Comparison of ENCODE assay signal across 17 mouse cellular contexts in the genomic region with DNA sequence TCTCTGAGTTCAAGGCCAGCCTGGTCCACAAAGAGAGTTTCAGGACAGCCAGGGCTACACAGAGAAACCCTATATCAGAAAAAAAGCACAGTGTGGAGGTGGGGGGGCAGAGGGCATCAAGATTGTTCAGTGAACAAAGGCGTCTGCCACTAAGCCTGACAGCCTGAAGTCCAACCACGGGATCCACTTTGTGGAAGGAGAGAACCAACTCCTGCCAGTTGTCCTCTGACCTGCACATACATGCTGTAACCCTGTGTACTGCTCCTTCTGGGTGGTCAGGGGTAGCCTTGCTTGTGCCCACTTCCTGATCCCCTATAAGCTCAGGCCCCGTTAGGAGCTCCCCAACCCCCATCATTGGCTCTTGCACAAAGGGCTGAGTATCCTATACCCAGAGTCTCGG. TPM values are rescaled to one million over a fixed set of nuclear protein-coding genes. Genes with fewer than 3 reads are reported as not detected.
DNase-seq lines count a peak whose midpoint lies in the region; ATAC-seq and TF ChIP-seq lines count a peak whose summit lies in the region.
"Had no signal": no experiment of that assay in that cellular context is flagged by ENCODE, and none has a peak within 500 bp of the region (broad histone marks: within the 10 kb centered on the region; RNA-seq: fewer than 3 reads in every experiment).

No protein-coding gene starts in this region.

- no peak for ATAC-seq in kidney, postnatal 0 days (replicated peaks; ENCODE audit: low FRiP score, low read depth)
- ATAC-seq in intestine, embryonic 15.5 days: no peak
- ATAC-seq: forebrain, embryonic 16.5 days had no signal

- WGBS in heart, embryonic 10.5 days: 48% methylated on average over 4 of the region's 4 CpGs
- WGBS in kidney, postnatal 0 days: 55% methylated on average over 4 of the region's 4 CpGs
- WGBS in embryonic facial prominence, embryonic 10.5 days: 34% methylated on average over 4 of the region's 4 CpGs
- WGBS in intestine, embryonic 15.5 days: 64% methylated on average over 4 of the region's 4 CpGs

- DNase-seq in heart, adult 11 months: peak; percentile 73
- no peak for DNase-seq in heart, embryonic 10.5 days (ENCODE audit: low spot score)
- no peak for DNase-seq in kidney, postnatal 0 days (ENCODE audit: low spot score)
- DNase-seq in kidney, postnatal 10 days: no peak
- DNase-seq in embryonic facial prominence, embryonic 10.5 days (ENCODE audit: low spot score): no peak
- DNase-seq in layer of hippocampus, adult 8-10 months (ENCODE audit: low spot score in 2 of 2): no peak
- DNase-seq in adrenal gland, adult 2 months: no peak
- DNase-seq: cerebellum, adult 18-20 months; cerebellum, postnatal 25 days; gastrocnemius, postnatal 25 days; liver; lung, postnatal 10 days; midbrain, embryonic 14.5 days; right cerebral cortex, adult 18-20 months; thymus, postnatal 14 days had no signal

- H3K36me3 ChIP-seq in heart, embryonic 10.5 days: no peaks in the 10 kb centered on the region
- no peaks in the 10 kb centered on the region for H3K36me3 ChIP-seq in kidney, postnatal 0 days (ENCODE audit: insufficient read depth, low read length)
- H3K36me3 ChIP-seq in embryonic facial prominence, embryonic 10.5 days (replicated peaks): no peaks in the 10 kb centered on the region
- no peaks in the 10 kb centered on the region for H3K36me3 ChIP-seq in intestine, embryonic 15.5 days

- TF ChIP-seq CTCF in kidney, postnatal 0 days (IDR thresholded peaks at IDR 0.05; ENCODE audit: low read depth): no peak

- H3K27ac ChIP-seq in heart, embryonic 10.5 days: no peak overlapping the region; the same call in 1 of the 2 replicates
- 0 out of 2 replicates have a peak overlapping the region, but pooled peaks have one; percentile 0 for H3K27ac ChIP-seq in kidney, postnatal 0 days
- H3K27ac ChIP-seq in embryonic facial prominence, embryonic 10.5 days (replicated peaks): peak overlapping the region; percentile 75
- no peak overlapping the region for H3K27ac ChIP-seq in intestine, embryonic 15.5 days

- H3K4me1 ChIP-seq in heart, embryonic 10.5 days: peaks cover 49% of the 10 kb centered on the region
- peaks cover 38% of the 10 kb centered on the region for H3K4me1 ChIP-seq in kidney, postnatal 0 days (replicated peaks; ENCODE audit: insufficient read depth, low read length)
- peaks cover 75% of the 10 kb centered on the region for H3K4me1 ChIP-seq in embryonic facial prominence, embryonic 10.5 days
- H3K4me1 ChIP-seq in intestine, embryonic 15.5 days (replicated peaks): peaks cover 43% of the 10 kb centered on the region

- H3K27me3 ChIP-seq in heart, embryonic 10.5 days (ENCODE audit: insufficient read depth, poor library complexity, severe bottlenecking): peaks cover 98% of the 10 kb centered on the region
- H3K27me3 ChIP-seq in kidney, postnatal 0 days (ENCODE audit: insufficient read depth, low read length): no peaks in the 10 kb centered on the region
- peaks cover 97% of the 10 kb centered on the region for H3K27me3 ChIP-seq in embryonic facial prominence, embryonic 10.5 days (replicated peaks; ENCODE audit: low read depth, poor library complexity, severe bottlenecking)
- H3K27me3 ChIP-seq in intestine, embryonic 15.5 days (replicated peaks): no peaks in the 10 kb centered on the region; the same call in none of the 2 replicates

- H3K4me3 ChIP-seq in heart, embryonic 10.5 days: no peak overlapping the region
- no peak overlapping the region for H3K4me3 ChIP-seq in kidney, postnatal 0 days (replicated peaks; ENCODE audit: low read depth, low read length)
- peak overlapping the region; percentile 41; the same call in 1 of the 2 replicates for H3K4me3 ChIP-seq in embryonic facial prominence, embryonic 10.5 days
- no peak overlapping the region for H3K4me3 ChIP-seq in intestine, embryonic 15.5 days (replicated peaks)

- no peak overlapping the region for H3K9ac ChIP-seq in kidney, postnatal 0 days (ENCODE audit: low read depth, low read length)
- no peak overlapping the region for H3K9ac ChIP-seq in intestine, embryonic 15.5 days

- no peak overlapping the region for H3K4me2 ChIP-seq in kidney, postnatal 0 days (ENCODE audit: low read length)
- 0 out of 2 replicates have a peak overlapping the region, but pooled peaks have one; percentile 28 for H3K4me2 ChIP-seq in intestine, embryonic 15.5 days (replicated peaks)

- no peaks in the 10 kb centered on the region for H3K9me3 ChIP-seq in heart, embryonic 10.5 days
- H3K9me3 ChIP-seq in kidney, postnatal 0 days (replicated peaks; ENCODE audit: low read length): no peaks in the 10 kb centered on the region
- no peaks in the 10 kb centered on the region for H3K9me3 ChIP-seq in embryonic facial prominence, embryonic 10.5 days
- no peaks in the 10 kb centered on the region for H3K9me3 ChIP-seq in intestine, embryonic 15.5 days

RNA-seq across cellular contexts. Expression of a gene that starts 21.1 kb away (rescaled TPM):
- polyA plus RNA-seq in heart, embryonic 10.5 days (2016; fragmentation: Nextera tagmentation; extraction: Ambion mirVana): 198 and 212 TPM in 2 replicates
- 197 and 209 TPM in 2 replicates for polyA plus RNA-seq in kidney, postnatal 0 days (2015; fragmentation: Nextera tagmentation; extraction: Ambion mirVana)
- polyA plus RNA-seq in embryonic facial prominence, embryonic 10.5 days (2016; fragmentation: Nextera tagmentation; extraction: Ambion mirVana): 275 and 276 TPM in 2 replicates
- 166 and 172 TPM in 2 replicates for polyA plus RNA-seq in intestine, embryonic 15.5 days (2015; fragmentation: Nextera tagmentation; extraction: Ambion mirVana)
- total RNA-seq in layer of hippocampus, adult 8-10 months (2022): 100 to 1,000 TPM; 277 to 297 (median 291) TPM
- total RNA-seq in adrenal gland, adult 2 months (2021): 100 to 1,000 TPM; 130 to 138 TPM
- 139 and 141 TPM in 2 replicates for polyA plus RNA-seq in adrenal gland, adult 2 months (2012; rRNA removed)

RNA-seq across cellular contexts. Expression of a gene that starts 32.4 kb away (rescaled TPM):
- 1,294 and 1,907 TPM in 2 replicates for polyA plus RNA-seq in heart, embryonic 10.5 days (2016; fragmentation: Nextera tagmentation; extraction: Ambion mirVana)
- 2,325 and 2,471 TPM in 2 replicates for polyA plus RNA-seq in kidney, postnatal 0 days (2015; fragmentation: Nextera tagmentation; extraction: Ambion mirVana)
- 867 and 877 TPM in 2 replicates for polyA plus RNA-seq in embryonic facial prominence, embryonic 10.5 days (2016; fragmentation: Nextera tagmentation; extraction: Ambion mirVana)
- 1,343 and 1,351 TPM in 2 replicates for polyA plus RNA-seq in intestine, embryonic 15.5 days (2015; fragmentation: Nextera tagmentation; extraction: Ambion mirVana)
- total RNA-seq in layer of hippocampus, adult 8-10 months (2022): 1,000 to 10,000 TPM; 1,017 to 1,089 (median 1,062) TPM
- total RNA-seq in adrenal gland, adult 2 months (2021): 1,000 to 10,000 TPM; 1,087 to 1,191 TPM
- 2,774 and 3,841 TPM in 2 replicates for polyA plus RNA-seq in adrenal gland, adult 2 months (2012; rRNA removed)

RNA-seq across cellular contexts. Expression of a gene that starts 55.9 kb away (rescaled TPM):
- 67.6 and 72.8 TPM in 2 replicates for polyA plus RNA-seq in heart, embryonic 10.5 days (2016; fragmentation: Nextera tagmentation; extraction: Ambion mirVana)
- polyA plus RNA-seq in kidney, postnatal 0 days (2015; fragmentation: Nextera tagmentation; extraction: Ambion mirVana): 47.3 and 55.8 TPM in 2 replicates
- polyA plus RNA-seq in embryonic facial prominence, embryonic 10.5 days (2016; fragmentation: Nextera tagmentation; extraction: Ambion mirVana): 93.2 and 94.4 TPM in 2 replicates
- polyA plus RNA-seq in intestine, embryonic 15.5 days (2015; fragmentation: Nextera tagmentation; extraction: Ambion mirVana): 49.8 and 52.9 TPM in 2 replicates
- 10 to 100 TPM; 34.6 to 44.2 (median 36.6) TPM for total RNA-seq in layer of hippocampus, adult 8-10 months (2022)
- 10 to 100 TPM; 18.5 to 19.9 TPM for total RNA-seq in adrenal gland, adult 2 months (2021)
- 18.0 and 19.9 TPM in 2 replicates for polyA plus RNA-seq in adrenal gland, adult 2 months (2012; rRNA removed)

Comparison
In these comparisons a context has a peak if more than half of its experiments do, and no peak if none do; other contexts are left out.
1. H3K27ac ChIP-seq: peak in kidney, postnatal 0 days (single experiment) and embryonic facial prominence, embryonic 10.5 days (single experiment); none in heart, embryonic 10.5 days (single experiment) and intestine, embryonic 15.5 days (single experiment).